Mouse (Mus musculus) intestine, postnatal 0 days (tissue): Measurements from ENCODE around the gene Sntb2. TPM values are rescaled to one million over a fixed set of nuclear protein-coding genes. Genes with fewer than 3 reads are reported as not detected.
A peak's percentile ranks its signal among the peaks of the same experiment; 100 is the strongest.

ENCODE experiments used
- ATAC-seq: fragments of 200-750 bp; cut with Nextera tagmentation; 2 replicates; pipeline ENCODE4 v1.8.0; 2017; ENCODE audit warnings: mild to moderate bottlenecking, moderate TSS enrichment, moderate library complexity
- H3K27ac ChIP-seq: fragments of 300-500 bp; sonication (generic); 2 replicates; pipeline ENCODE4 v1.5.1; 2014; ENCODE audit warnings: mild to moderate bottlenecking, low read depth, low read length, moderate library complexity
- H3K27me3 ChIP-seq: fragments of 300-500 bp; sonication (generic); replicated peaks from 2 replicates; pipeline ENCODE4 v1.6.1; 2014; ENCODE audit warnings: low read length, mixed read lengths; ENCODE audit not compliant: control insufficient read depth, insufficient read depth
- H3K36me3 ChIP-seq: fragments of 300-500 bp; sonication (generic); 2 replicates; pipeline ENCODE4 v1.6.1; 2014; ENCODE audit warnings: mild to moderate bottlenecking, moderate library complexity; ENCODE audit not compliant: control insufficient read depth, insufficient read depth
- H3K4me1 ChIP-seq: fragments of 300-500 bp; sonication (generic); replicated peaks from 2 replicates; pipeline ENCODE4 v1.6.1; 2014; ENCODE audit warnings: antibody characterized with exemption, low read length, mixed read lengths; ENCODE audit not compliant: control insufficient read depth, insufficient read depth
- H3K4me2 ChIP-seq: fragments of 300-500 bp; sonication (generic); replicated peaks from 2 replicates; pipeline ENCODE4 v1.6.1; 2014; ENCODE audit warnings: low read depth, mild to moderate bottlenecking, moderate library complexity
- H3K4me3 ChIP-seq: fragments of 300-500 bp; sonication (generic); 2 replicates; pipeline ENCODE4 v1.5.1; 2014; ENCODE audit warnings: low read depth, low read length
- H3K9ac ChIP-seq: fragments of 300-500 bp; sonication (generic); 2 replicates; pipeline ENCODE4 v1.6.1; 2014; ENCODE audit warnings: mild to moderate bottlenecking, low read depth, low read length
- H3K9me3 ChIP-seq: fragments of 300-500 bp; sonication (generic); 2 replicates; pipeline ENCODE4 v1.6.1; 2016; ENCODE audit warnings: mixed run types; ENCODE audit not compliant: control insufficient read depth
- CTCF ChIP-seq: sonication (generic); IDR thresholded peaks from 2 replicates; pipeline ENCODE4 v1.5.1; 2016; ENCODE audit warnings: low read depth, mild to moderate bottlenecking, control low read depth, antibody characterized with exemption, moderate library complexity
- WGBS: fragments of 180-500 bp; shearing (Covaris S2); extraction: QIAGEN DNeasy Blood & Tissue Kit; methylation state at CpG from one replicate; pipeline ENCODE4 v1.1.7; 2014; 5-methylcytosine and 5-hydroxymethylcytosine counted together
- polyA plus RNA-seq: library from polyadenylated mRNA; unstranded; fragments of >200 nt; fragmentation: Nextera tagmentation; extraction: Ambion mirVana; gene quantifications from 2 replicates; pipeline ENCODE4 v1.2.1, GENCODE M21; 2015

The Sntb2 gene
- polyA plus RNA-seq, 1 experiment from 2014 or later, result 8.3 TPM

DNA sequence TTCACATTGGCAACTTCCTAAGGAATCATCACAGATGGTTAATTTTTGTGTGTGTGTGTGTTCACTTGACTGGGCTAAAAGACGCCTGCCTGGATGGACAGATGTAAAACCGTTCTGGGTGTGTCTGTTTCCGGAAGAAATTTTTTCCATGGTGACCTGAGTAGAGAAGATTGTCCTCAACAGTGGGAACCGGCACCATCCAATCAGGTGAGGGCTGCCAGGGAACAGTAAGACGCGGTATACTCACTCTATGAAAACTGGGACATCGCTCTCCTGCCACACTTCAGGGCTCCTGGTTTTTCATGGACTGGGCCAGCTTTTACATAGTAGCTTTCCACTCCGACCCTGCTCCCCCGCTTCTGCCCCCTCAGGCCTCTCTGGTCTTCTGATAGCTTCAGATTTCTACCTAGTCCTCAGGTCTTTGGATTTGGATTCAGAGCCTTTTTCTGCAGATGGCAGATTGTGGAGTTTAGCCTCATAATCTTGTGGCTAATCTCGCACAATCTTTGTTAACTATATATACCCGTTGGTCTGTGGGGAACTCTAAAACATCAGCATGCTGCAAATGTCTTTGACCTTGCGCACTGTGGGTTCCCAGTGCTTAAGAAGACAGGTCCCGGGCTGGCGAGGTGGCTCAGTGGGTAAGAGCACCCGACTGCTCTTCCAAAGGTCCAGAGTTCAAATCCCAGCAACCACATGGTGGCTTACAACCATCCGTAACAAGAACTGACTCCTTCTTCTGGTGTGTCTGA lies 1.1 kb upstream of the Sntb2 start:
- 76% methylated on average over 15 of the region's 16 CpGs for WGBS

GRCm38 (mm10) chr8:106935899-106936477 lies 438 bp downstream of the Sntb2 start:
- under 1% methylated on average over 59 of the region's 76 CpGs for WGBS
- Histone ChIP-seq H3K27ac (peak overlapping the region; percentile 95), H3K4me3 (peak overlapping the region; percentile 94), H3K4me1 (peaks cover 3% of the 10 kb centered on the region; the same call in 1 of the 2 replicates), H3K9ac (peak overlapping the region; percentile 96), H3K27me3 (no peaks in the 10 kb centered on the region), H3K4me2 (peak overlapping the region; percentile 90), H3K36me3 (no peaks in the 10 kb centered on the region), H3K9me3 (no peaks in the 10 kb centered on the region)
- ATAC-seq, result peak; percentile 58
- TF ChIP-seq CTCF, result no peak

More for the DNA sequence above, 1.1 kb upstream of the Sntb2 start:
- no peaks in the 10 kb centered on the region for H3K36me3 ChIP-seq
- H3K9me3 ChIP-seq, result no peaks in the 10 kb centered on the region
- H3K27me3 ChIP-seq, result no peaks in the 10 kb centered on the region
- no peak overlapping the region for H3K4me3 ChIP-seq
- H3K27ac ChIP-seq, result no peak overlapping the region
- H3K9ac ChIP-seq, result no peak overlapping the region
- peaks cover 3% of the 10 kb centered on the region; the same call in 1 of the 2 replicates for H3K4me1 ChIP-seq
- ATAC-seq, result no peak
- TF ChIP-seq CTCF, result no peak
- H3K4me2 ChIP-seq, result no peak overlapping the region

DNA sequence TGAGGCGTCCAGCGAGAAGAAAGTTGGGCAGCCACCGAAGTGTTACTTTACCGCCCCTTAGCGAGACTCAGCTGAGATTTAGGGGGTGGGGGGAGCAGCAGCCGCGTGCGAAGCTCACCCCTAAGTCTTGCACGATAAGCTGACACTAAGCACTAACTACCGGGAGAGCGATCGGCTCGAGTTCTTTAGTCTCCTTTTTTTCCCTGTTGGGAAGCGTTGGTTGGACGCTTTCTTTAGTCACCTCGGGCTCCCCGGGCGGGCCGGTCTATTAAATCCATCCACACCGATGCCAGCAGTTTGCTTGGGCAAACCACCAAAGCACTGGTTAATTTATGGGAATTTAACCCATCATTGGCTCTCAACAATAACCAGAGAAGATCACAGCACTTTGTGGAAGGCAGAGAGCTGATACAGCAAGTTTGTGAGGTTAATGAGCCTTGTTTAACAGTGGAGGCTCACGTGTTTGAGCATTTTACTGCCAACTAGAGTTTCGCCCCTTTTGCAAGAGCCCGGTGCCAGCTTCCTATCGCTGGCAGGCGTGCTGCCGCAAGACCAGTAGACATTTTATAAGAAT lies 1.0 kb downstream of the Sntb2 start:
- peak overlapping the region; percentile 90 for H3K4me2 ChIP-seq
- H3K27ac ChIP-seq, result peak overlapping the region; percentile 95
- peak overlapping the region; percentile 96 for H3K9ac ChIP-seq
- no peaks in the 10 kb centered on the region for H3K9me3 ChIP-seq
- H3K4me1 ChIP-seq, result peaks cover 3% of the 10 kb centered on the region; the same call in 1 of the 2 replicates
- no peak for TF ChIP-seq CTCF
- H3K4me3 ChIP-seq, result peak overlapping the region; percentile 94
- no peaks in the 10 kb centered on the region for H3K27me3 ChIP-seq
- WGBS, result 1% methylated on average over 26 of the region's 26 CpGs
- ATAC-seq, result peak; percentile 16; the same call in 1 of the 2 replicates
- H3K36me3 ChIP-seq, result no peaks in the 10 kb centered on the region

GRCm38 (mm10) chr8:106937081-106937800 lies 1.7 kb downstream of the Sntb2 start:
- H3K9ac ChIP-seq, result peak overlapping the region; percentile 96
- WGBS, result 28% methylated on average over 14 of the region's 14 CpGs
- H3K27ac ChIP-seq, result peak overlapping the region; percentile 95; the same call in 1 of the 2 replicates
- H3K27me3 ChIP-seq, result no peaks in the 10 kb centered on the region
- no peak for ATAC-seq
- H3K4me2 ChIP-seq, result peak overlapping the region; percentile 90
- no peak for TF ChIP-seq CTCF
- H3K4me1 ChIP-seq, result peaks cover 3% of the 10 kb centered on the region; the same call in 1 of the 2 replicates
- no peaks in the 10 kb centered on the region for H3K9me3 ChIP-seq
- no peaks in the 10 kb centered on the region for H3K36me3 ChIP-seq
- peak overlapping the region; percentile 94 for H3K4me3 ChIP-seq

DNA sequence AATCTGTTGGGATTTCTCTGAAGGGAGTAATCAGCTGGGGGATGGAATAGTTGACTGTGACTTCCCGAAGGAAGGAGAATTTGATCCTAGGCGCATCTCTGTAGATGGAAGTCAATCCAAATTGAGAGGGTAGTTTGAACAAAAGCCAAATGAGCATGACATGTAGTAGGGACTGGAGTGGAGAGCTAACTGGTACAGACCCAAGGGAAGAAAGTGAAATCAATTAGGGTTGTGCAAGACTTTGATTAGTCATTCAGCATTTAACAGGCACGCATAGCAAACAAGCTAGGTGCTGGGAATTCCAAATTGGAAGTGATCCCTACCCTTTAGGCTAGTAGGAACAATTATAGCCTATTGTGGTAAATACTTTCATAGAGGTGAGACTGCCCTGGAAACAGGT lies 6.3 kb downstream of the Sntb2 start:
- H3K27me3 ChIP-seq, result no peaks in the 10 kb centered on the region
- TF ChIP-seq CTCF, result no peak
- no peak for ATAC-seq
- H3K9me3 ChIP-seq, result no peaks in the 10 kb centered on the region
- WGBS, result 79% methylated on average over 3 of the region's 3 CpGs
- peaks cover 3% of the 10 kb centered on the region; the same call in 1 of the 2 replicates for H3K4me1 ChIP-seq
- no peak overlapping the region for H3K4me2 ChIP-seq
- H3K4me3 ChIP-seq, result no peak overlapping the region
- no peaks in the 10 kb centered on the region for H3K36me3 ChIP-seq
- H3K9ac ChIP-seq, result no peak overlapping the region
- no peak overlapping the region for H3K27ac ChIP-seq
